Mouse (Mus musculus) ES-E14 (cell line): Measurements from ENCODE around the gene Trim62. TPM values are rescaled to one million over a fixed set of nuclear protein-coding genes. Genes with fewer than 3 reads are reported as not detected.
A peak's percentile ranks its signal among the peaks of the same experiment; 100 is the strongest.

Experiments
- DNase-seq: peaks from one replicate; pipeline ENCODE4 v3.0.0-alpha.2; 2013; ENCODE audit warnings: low read depth, low spot score
- H3K27ac ChIP-seq: 2 replicates; pipeline ENCODE4 v1.5.1; 2012; ENCODE audit warnings: low read depth, mild to moderate bottlenecking, low read length, moderate library complexity, mixed read lengths; ENCODE audit not compliant: poor library complexity, insufficient read depth, severe bottlenecking
- H3K36me3 ChIP-seq: 2 replicates; pipeline ENCODE4 v1.6.1; 2012; ENCODE audit warnings: mild to moderate bottlenecking, low read length, moderate library complexity, mixed read lengths; ENCODE audit not compliant: control insufficient read depth, poor library complexity, insufficient read depth, severe bottlenecking
- H3K4me1 ChIP-seq, 2 experiments: fragments of 150-350 bp in 1 of 2; sonication (generic) in 1 of 2; 2 replicates each; pipeline ENCODE4 v1.6.1; 2012; ENCODE audit warnings: low read length in 2 of 2, mild to moderate bottlenecking in 1 of 2, mixed read lengths in 1 of 2; ENCODE audit not compliant: control insufficient read depth in 2 of 2, insufficient read depth in 2 of 2, poor library complexity in 1 of 2
- H3K4me3 ChIP-seq, 2 experiments: fragments of 150-350 bp in 1 of 2; sonication (generic) in 1 of 2; 2 replicates each; pipeline ENCODE4 v1.5.1; 2012; ENCODE audit warnings: low read length in 2 of 2, low read depth in 1 of 2, mild to moderate bottlenecking in 1 of 2, mixed read lengths in 1 of 2; ENCODE audit not compliant: insufficient read depth in 1 of 2, poor library complexity in 1 of 2, severe bottlenecking in 1 of 2
- H3K9ac ChIP-seq: 2 replicates; pipeline ENCODE4 v1.6.1; 2012; ENCODE audit warnings: low read depth, mild to moderate bottlenecking, low read length, mixed read lengths; ENCODE audit not compliant: poor library complexity, insufficient read depth, severe bottlenecking
- H3K9me3 ChIP-seq: fragments of 150-350 bp; sonication (generic); 2 replicates; pipeline ENCODE4 v1.6.1; 2012; ENCODE audit warnings: low read depth, mild to moderate bottlenecking, low read length; ENCODE audit not compliant: control insufficient read depth, insufficient read depth
- CHD2 ChIP-seq: IDR thresholded peaks from 2 replicates; pipeline ENCODE4 v1.6.1; 2014; ENCODE audit warnings: mild to moderate bottlenecking, low read depth, low read length, inconsistent platforms
- HCFC1 ChIP-seq: IDR thresholded peaks from 2 replicates; pipeline ENCODE4 v1.6.1; 2012; ENCODE audit warnings: low read length, inconsistent platforms, borderline replicate concordance; ENCODE audit not compliant: insufficient read depth
- MAFK ChIP-seq: IDR thresholded peaks from 2 replicates; pipeline ENCODE4 v1.6.1; 2014; ENCODE audit warnings: mild to moderate bottlenecking, low read depth, low read length, inconsistent platforms; ENCODE audit not compliant: insufficient read depth
- ZC3H11A ChIP-seq: IDR thresholded peaks from 2 replicates; pipeline ENCODE4 v1.6.1; 2012; ENCODE audit warnings: low read depth, mild to moderate bottlenecking, inconsistent platforms, low read length, borderline replicate concordance
- ZNF384 ChIP-seq: IDR thresholded peaks from 2 replicates; pipeline ENCODE4 v1.6.1; 2012; ENCODE audit warnings: low read depth, low read length, inconsistent platforms
- in situ Hi-C, 2 experiments: fragments of 600-800 bp; cut with MboI; formaldehyde crosslinking; loops; one replicate each; pipeline ENCODE4 v1.15.1; 2025; ENCODE audit warnings: low sequenced_read_pairs in 2 of 2, inconsistent platforms in 1 of 2; ENCODE audit not compliant: unreplicated experiment in 2 of 2
- total RNA-seq: library from RNA; depleted of rRNA; stranded (reverse); fragments of 300-350 nt; gene quantifications from 2 replicates; pipeline ENCODE4 v1.2.3, GENCODE M21; 2012

Trim62 gene
- total RNA-seq, 1 experiment = 0.54 TPM

DNA sequence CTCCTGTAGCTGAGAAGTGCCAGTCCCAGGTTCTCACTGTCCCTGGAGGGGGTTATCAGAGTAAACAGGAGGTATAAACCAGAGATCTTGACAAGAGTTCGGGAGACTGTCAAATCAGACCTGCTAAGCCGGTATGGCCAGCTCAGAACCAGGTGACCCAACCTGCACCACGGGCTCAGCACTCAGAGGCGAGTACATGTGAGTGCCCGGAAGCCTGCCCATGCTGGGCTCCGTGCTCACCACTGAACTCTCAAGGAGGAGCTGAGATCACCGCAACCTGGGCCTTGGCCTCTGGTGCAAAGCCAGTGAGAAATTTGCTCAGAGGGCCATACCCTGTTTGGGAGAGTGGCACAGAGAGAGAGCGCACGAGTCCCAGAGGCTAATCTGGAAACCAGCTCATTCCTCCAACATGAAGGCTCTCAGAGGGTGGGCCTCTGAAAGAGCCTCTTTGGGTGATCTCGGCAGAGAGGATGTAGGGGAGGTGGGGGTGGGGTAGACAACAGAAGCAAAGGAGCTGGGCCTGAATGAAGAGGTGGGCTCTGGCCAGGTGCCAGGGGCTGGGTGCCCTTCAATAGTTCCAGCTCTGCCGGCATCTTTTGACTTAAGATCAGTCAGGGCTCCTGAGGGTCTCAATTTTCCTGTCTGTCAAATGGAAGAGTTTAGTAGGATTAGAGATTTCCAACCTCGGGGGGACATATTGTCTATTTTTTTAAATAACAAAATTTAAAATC is 24.0 kb downstream of the Trim62 start:
- H3K9ac ChIP-seq = no peak overlapping the region
- no peaks in the 10 kb centered on the region for H3K36me3 ChIP-seq
- H3K4me1 ChIP-seq = no peaks in the 10 kb centered on the region
- H3K4me3 ChIP-seq = no peak overlapping the region
- TF ChIP-seq ZNF384 (no peak), ZC3H11A (no peak), HCFC1 (no peak), CHD2 (no peak), MAFK (no peak)
- H3K9me3 ChIP-seq = no peaks in the 10 kb centered on the region
- DNase-seq = no peak
- H3K27ac ChIP-seq = no peak overlapping the region
- in situ Hi-C loops = no loop called here

DNA sequence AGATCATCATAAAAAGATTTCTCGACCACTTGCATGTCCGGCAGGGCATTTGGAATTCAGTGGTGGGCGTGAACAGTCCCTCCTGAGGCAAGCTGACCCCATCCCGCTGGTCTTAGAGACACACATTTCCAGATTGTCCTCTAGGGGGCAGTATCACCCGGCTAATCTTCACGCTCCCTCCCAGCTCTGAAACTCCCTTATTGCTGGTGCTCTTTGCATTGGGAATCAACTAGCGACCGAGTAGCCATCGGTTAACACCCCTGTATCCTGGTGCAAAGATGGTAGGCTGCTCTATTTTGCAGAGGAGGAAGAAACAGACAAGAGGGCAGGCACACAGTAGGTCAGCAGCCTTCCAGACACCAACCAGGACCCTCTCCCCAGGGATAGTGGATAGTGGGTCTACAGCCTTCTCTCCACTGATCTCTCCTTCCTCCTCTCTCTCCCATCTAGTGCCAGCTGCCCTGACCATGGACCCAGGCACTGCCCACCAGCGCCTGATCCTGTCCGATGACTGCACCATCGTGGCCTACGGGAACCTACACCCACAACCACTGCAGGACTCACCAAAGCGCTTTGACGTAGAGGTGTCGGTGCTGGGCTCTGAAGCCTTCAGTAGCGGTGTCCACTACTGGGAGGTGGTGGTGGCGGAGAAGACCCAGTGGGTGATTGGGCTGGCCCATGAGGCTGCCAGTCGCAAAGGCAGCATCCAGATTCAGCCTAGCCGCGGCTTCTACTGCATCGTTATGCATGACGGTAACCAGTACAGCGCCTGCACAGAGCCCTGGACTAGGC is 25.4 kb downstream of the Trim62 start:
- Histone ChIP-seq H3K4me3 (0 out of 4 replicates have a peak overlapping the region, but pooled peaks of 1 of the 2 experiments have one; percentile 27), H3K27ac (no peak overlapping the region), H3K9me3 (no peaks in the 10 kb centered on the region), H3K4me1 (no peaks in the 10 kb centered on the region), H3K9ac (no peak overlapping the region), H3K36me3 (no peaks in the 10 kb centered on the region)
- peak; percentile 56 for DNase-seq
- in situ Hi-C loops = no loop called here
- no peak; the same call in 1 of the 2 replicates for TF ChIP-seq ZC3H11A
- no peak for TF ChIP-seq MAFK
- no peak for TF ChIP-seq HCFC1
- TF ChIP-seq CHD2 = no peak
- no peak for TF ChIP-seq ZNF384

DNA sequence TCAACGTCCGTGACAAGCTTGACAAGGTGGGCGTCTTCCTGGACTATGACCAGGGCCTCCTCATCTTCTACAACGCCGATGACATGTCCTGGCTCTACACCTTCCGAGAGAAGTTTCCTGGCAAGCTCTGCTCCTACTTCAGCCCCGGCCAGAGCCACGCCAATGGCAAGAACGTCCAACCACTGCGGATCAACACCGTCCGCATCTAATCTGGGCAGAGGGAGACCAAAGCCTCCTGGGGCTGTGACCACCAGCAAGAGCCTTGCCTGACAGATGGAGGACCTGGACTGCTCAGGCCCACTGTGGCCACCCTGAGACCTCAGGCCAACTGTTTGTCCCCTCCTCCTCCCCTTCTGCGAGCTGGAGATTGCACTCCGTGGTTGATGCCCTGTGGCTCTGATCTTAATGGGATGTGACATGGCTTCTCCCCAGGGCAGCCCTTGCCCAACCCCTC is 26.0 kb downstream of the Trim62 start:
- Histone ChIP-seq H3K27ac (no peak overlapping the region), H3K9ac (no peak overlapping the region), H3K4me1 (no peaks in the 10 kb centered on the region), H3K9me3 (no peaks in the 10 kb centered on the region), H3K36me3 (no peaks in the 10 kb centered on the region), H3K4me3 (no peak overlapping the region)
- in situ Hi-C loops = no loop called here
- DNase-seq = no peak
- TF ChIP-seq CHD2 (no peak), HCFC1 (no peak)

DNA sequence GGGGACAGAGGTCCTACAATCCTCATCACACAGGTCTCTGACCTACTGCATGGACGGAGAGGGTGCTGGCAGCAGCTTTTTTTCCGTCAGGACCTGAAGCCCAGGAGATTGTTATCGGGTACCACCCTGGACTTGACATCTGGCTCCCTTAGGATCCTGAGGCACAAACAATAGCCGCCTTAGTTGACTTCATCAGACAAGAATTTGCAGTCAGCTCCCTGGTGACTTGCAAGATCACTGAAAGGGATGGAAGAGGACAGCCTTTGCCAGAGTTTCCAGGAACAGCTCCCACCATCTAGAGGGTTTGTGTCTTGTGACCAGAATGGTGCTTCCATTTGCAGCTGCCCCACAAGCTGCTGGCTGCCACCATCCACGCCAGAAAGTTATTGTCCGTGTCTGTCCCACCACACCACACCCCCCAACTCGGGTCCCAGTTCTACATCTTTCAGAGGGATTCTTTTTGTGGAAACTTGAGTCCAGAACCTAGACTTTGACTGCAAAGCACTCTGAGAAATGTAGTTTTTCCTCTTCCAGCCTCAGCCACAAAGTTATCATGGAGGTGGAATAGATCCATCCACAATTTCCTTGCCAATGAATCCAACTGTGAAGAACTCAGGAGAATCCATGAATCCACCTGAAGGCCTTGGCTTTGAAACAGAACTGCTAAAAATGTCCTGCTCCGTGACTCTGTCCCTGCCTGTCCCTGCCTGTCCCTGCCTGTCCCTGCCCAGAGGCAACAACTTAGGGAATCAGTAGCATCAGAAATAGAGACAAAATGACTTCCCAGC is 27.1 kb downstream of the Trim62 start:
- peak; percentile 78 for TF ChIP-seq HCFC1
- TF ChIP-seq CHD2 = no peak
- Histone ChIP-seq H3K9me3 (no peaks in the 10 kb centered on the region), H3K4me1 (no peaks in the 10 kb centered on the region), H3K36me3 (no peaks in the 10 kb centered on the region), H3K27ac (no peak overlapping the region), H3K9ac (no peak overlapping the region), H3K4me3 (no peak overlapping the region)
- DNase-seq = no peak
- in situ Hi-C loops = no loop called here
